Mouse (Mus musculus): Measurements from ENCODE around the gene Pou3f1. TPM values are rescaled to one million over a fixed set of nuclear protein-coding genes. Genes with fewer than 3 reads are reported as not detected.

Pou3f1 gene
- polyA plus RNA-seq, 1 experiment: 0.02 TPM

GRCm38 (mm10) chr4:124631456-124631855 is 25.2 kb upstream of the Pou3f1 start:
- no peak for TF ChIP-seq POLR2A (IDR thresholded peaks at IDR 0.05; ENCODE audit: low read depth, low read length)
- TF ChIP-seq CTCF (IDR thresholded peaks at IDR 0.05; ENCODE audit: extremely low read depth, insufficient read depth, insufficient read length, insufficient replicate concordance): no peak
- WGBS: 43% methylated on average over 4 of the region's 4 CpGs
- H3K36me3 ChIP-seq (ENCODE audit: control insufficient read depth, insufficient read depth, low read length): no peaks in the 10 kb centered on the region
- H3K4me3 ChIP-seq (ENCODE audit: extremely low read depth, insufficient read depth, insufficient read length): no peak overlapping the region
- H3K4me1 ChIP-seq (ENCODE audit: control insufficient read depth, insufficient read depth, insufficient read length): no peaks in the 10 kb centered on the region
- no peak for DNase-seq (ENCODE audit: low read depth in 1 of 2, low spot score in 2 of 2)
- H3K27ac ChIP-seq (ENCODE audit: insufficient read depth, low read length): no peak overlapping the region
- no peaks in the 10 kb centered on the region for H3K27me3 ChIP-seq (ENCODE audit: control insufficient read depth, insufficient read depth, low read length)

GRCm38 (mm10) chr4:124632856-124633255 is 23.8 kb upstream of the Pou3f1 start:
- Histone ChIP-seq H3K36me3 (ENCODE audit: control insufficient read depth, insufficient read depth, low read length) (no peaks in the 10 kb centered on the region), H3K4me3 (ENCODE audit: extremely low read depth, insufficient read depth, insufficient read length) (no peak overlapping the region), H3K4me1 (ENCODE audit: control insufficient read depth, insufficient read depth, insufficient read length) (no peaks in the 10 kb centered on the region), H3K27ac (ENCODE audit: insufficient read depth, low read length) (no peak overlapping the region), H3K27me3 (ENCODE audit: control insufficient read depth, insufficient read depth, low read length) (no peaks in the 10 kb centered on the region)
- DNase-seq (ENCODE audit: low read depth in 1 of 2, low spot score in 2 of 2): no peak
- TF ChIP-seq POLR2A (IDR thresholded peaks at IDR 0.05; ENCODE audit: low read depth, low read length): no peak
- TF ChIP-seq CTCF (IDR thresholded peaks at IDR 0.05; ENCODE audit: extremely low read depth, insufficient read depth, insufficient read length, insufficient replicate concordance): no peak
- 76% methylated on average over 10 of the region's 10 CpGs for WGBS

- Histone ChIP-seq H3K4me1 (ENCODE audit: control insufficient read depth, insufficient read depth, insufficient read length) (no peaks in the 10 kb centered on the region), H3K4me3 (ENCODE audit: extremely low read depth, insufficient read depth, insufficient read length) (no peak overlapping the region), H3K36me3 (ENCODE audit: control insufficient read depth, insufficient read depth, low read length) (no peaks in the 10 kb centered on the region), H3K27ac (ENCODE audit: insufficient read depth, low read length) (no peak overlapping the region), H3K27me3 (ENCODE audit: control insufficient read depth, insufficient read depth, low read length) (no peaks in the 10 kb centered on the region)
- WGBS: 9% methylated on average over 9 of the region's 9 CpGs
- TF ChIP-seq CTCF (IDR thresholded peaks at IDR 0.05; ENCODE audit: extremely low read depth, insufficient read depth, insufficient read length, insufficient replicate concordance) (no peak), POLR2A (IDR thresholded peaks at IDR 0.05; ENCODE audit: low read depth, low read length) (no peak)
- DNase-seq (ENCODE audit: low read depth in 1 of 2, low spot score in 2 of 2): no peak
These were observed 23.3 kb upstream of the Pou3f1 start for GRCm38 (mm10) chr4:124633281-124633680.

- TF ChIP-seq CTCF (IDR thresholded peaks at IDR 0.05; ENCODE audit: extremely low read depth, insufficient read depth, insufficient read length, insufficient replicate concordance): no peak
- no peak for TF ChIP-seq POLR2A (IDR thresholded peaks at IDR 0.05; ENCODE audit: low read depth, low read length)
- Histone ChIP-seq H3K4me3 (ENCODE audit: extremely low read depth, insufficient read depth, insufficient read length) (no peak overlapping the region), H3K4me1 (ENCODE audit: control insufficient read depth, insufficient read depth, insufficient read length) (no peaks in the 10 kb centered on the region), H3K36me3 (ENCODE audit: control insufficient read depth, insufficient read depth, low read length) (no peaks in the 10 kb centered on the region), H3K27me3 (ENCODE audit: control insufficient read depth, insufficient read depth, low read length) (no peaks in the 10 kb centered on the region), H3K27ac (ENCODE audit: insufficient read depth, low read length) (no peak overlapping the region)
- DNase-seq (ENCODE audit: low read depth in 1 of 2, low spot score in 2 of 2): no peak
- WGBS: 12% methylated on average over 12 of the region's 12 CpGs
These were observed 16.9 kb upstream of the Pou3f1 start for GRCm38 (mm10) chr4:124639715-124640114.

GRCm38 (mm10) chr4:124643859-124644258 is 12.7 kb upstream of the Pou3f1 start:
- TF ChIP-seq POLR2A (IDR thresholded peaks at IDR 0.05; ENCODE audit: low read depth, low read length) (no peak), CTCF (IDR thresholded peaks at IDR 0.05; ENCODE audit: extremely low read depth, insufficient read depth, insufficient read length, insufficient replicate concordance) (no peak)
- peaks cover 7% of the 10 kb centered on the region; the same call in 1 of the 2 replicates for H3K4me1 ChIP-seq (ENCODE audit: control insufficient read depth, insufficient read depth, insufficient read length)
- 92% methylated on average over 9 of the region's 9 CpGs for WGBS
- H3K27ac ChIP-seq (ENCODE audit: insufficient read depth, low read length): no peak overlapping the region
- no peaks in the 10 kb centered on the region for H3K36me3 ChIP-seq (ENCODE audit: control insufficient read depth, insufficient read depth, low read length)
- H3K4me3 ChIP-seq (ENCODE audit: extremely low read depth, insufficient read depth, insufficient read length): no peak overlapping the region
- no peak for DNase-seq (ENCODE audit: low read depth in 1 of 2, low spot score in 2 of 2)
- no peaks in the 10 kb centered on the region for H3K27me3 ChIP-seq (ENCODE audit: control insufficient read depth, insufficient read depth, low read length)

GRCm38 (mm10) chr4:124644974-124645433 is 11.6 kb upstream of the Pou3f1 start:
- DNase-seq (ENCODE audit: low read depth in 1 of 2, low spot score in 2 of 2): no peak
- no peak overlapping the region for H3K4me3 ChIP-seq (ENCODE audit: extremely low read depth, insufficient read depth, insufficient read length)
- peaks cover 7% of the 10 kb centered on the region; the same call in 1 of the 2 replicates for H3K4me1 ChIP-seq (ENCODE audit: control insufficient read depth, insufficient read depth, insufficient read length)

GRCm38 (mm10) chr4:124646591-124646990 is 10.0 kb upstream of the Pou3f1 start:
- Histone ChIP-seq H3K36me3 (ENCODE audit: control insufficient read depth, insufficient read depth, low read length) (no peaks in the 10 kb centered on the region), H3K4me3 (ENCODE audit: extremely low read depth, insufficient read depth, insufficient read length) (0 out of 2 replicates have a peak overlapping the region, but pooled peaks have one; percentile 1), H3K27me3 (ENCODE audit: control insufficient read depth, insufficient read depth, low read length) (no peaks in the 10 kb centered on the region), H3K4me1 (ENCODE audit: control insufficient read depth, insufficient read depth, insufficient read length) (peaks cover 7% of the 10 kb centered on the region; the same call in 1 of the 2 replicates), H3K27ac (ENCODE audit: insufficient read depth, low read length) (no peak overlapping the region)
- 13% methylated on average over 8 of the region's 8 CpGs for WGBS
- TF ChIP-seq CTCF (IDR thresholded peaks at IDR 0.05; ENCODE audit: extremely low read depth, insufficient read depth, insufficient read length, insufficient replicate concordance): no peak
- no peak for TF ChIP-seq POLR2A (IDR thresholded peaks at IDR 0.05; ENCODE audit: low read depth, low read length)
- no peak for DNase-seq (ENCODE audit: low read depth in 1 of 2, low spot score in 2 of 2)

More at GRCm38 (mm10) chr4:124644974-124645433, 11.6 kb upstream of the Pou3f1 start:
- no peaks in the 10 kb centered on the region for H3K27me3 ChIP-seq (ENCODE audit: control insufficient read depth, insufficient read depth, low read length)
- no peak for TF ChIP-seq CTCF (IDR thresholded peaks at IDR 0.05; ENCODE audit: extremely low read depth, insufficient read depth, insufficient read length, insufficient replicate concordance)
- no peak for TF ChIP-seq POLR2A (IDR thresholded peaks at IDR 0.05; ENCODE audit: low read depth, low read length)
- no peaks in the 10 kb centered on the region for H3K36me3 ChIP-seq (ENCODE audit: control insufficient read depth, insufficient read depth, low read length)
- no peak overlapping the region for H3K27ac ChIP-seq (ENCODE audit: insufficient read depth, low read length)
- WGBS: 6% methylated on average over 3 of the region's 3 CpGs
